Mouse (Mus musculus) embryonic fibroblast, embryonic 13.5 days (primary cell): ENCODE measurements around the gene Zbtb22. TPM values are rescaled to one million over a fixed set of nuclear protein-coding genes. Genes with fewer than 3 reads are reported as not detected.
A peak's percentile ranks its signal among the peaks of the same experiment; 100 is the strongest.

ENCODE experiments used
- H3K27ac ChIP-seq: 2 replicates; pipeline ENCODE4 v1.5.1; 2012; ENCODE audit warnings: low read length, control low read depth, inconsistent platforms; ENCODE audit not compliant: insufficient read depth
- H3K4me1 ChIP-seq: 2 replicates; pipeline ENCODE4 v1.6.1; 2011; ENCODE audit warnings: low read length; ENCODE audit not compliant: control insufficient read depth, insufficient read depth
- H3K4me3 ChIP-seq: 2 replicates; pipeline ENCODE4 v1.5.1; 2011; ENCODE audit warnings: mild to moderate bottlenecking, control low read depth, low read length; ENCODE audit not compliant: insufficient read depth
- CTCF ChIP-seq: IDR thresholded peaks from 2 replicates; pipeline ENCODE4 v1.5.1; 2011; ENCODE audit warnings: mild to moderate bottlenecking, control low read depth, low read length, moderate library complexity, borderline replicate concordance; ENCODE audit not compliant: insufficient read depth
- POLR2A ChIP-seq: IDR thresholded peaks from 2 replicates; pipeline ENCODE4 v1.6.1; 2011; ENCODE audit warnings: low read depth, mild to moderate bottlenecking, control low read depth, low read length, moderate library complexity
- polyA plus RNA-seq: library from polyadenylated mRNA; stranded (reverse); fragments of >200 nt; gene quantifications from 2 replicates; pipeline ENCODE4 v1.2.4, GENCODE M21; 2011; ENCODE audit warnings: low read depth; ENCODE audit not compliant: missing spikeins, insufficient read length

The Zbtb22 gene
- polyA plus RNA-seq, 1 experiment, result 22.2 TPM

- no peak for TF ChIP-seq POLR2A
- TF ChIP-seq CTCF, result no peak
- no peak overlapping the region for H3K4me3 ChIP-seq
Measured at GRCm38 (mm10) chr17:33931947-33932346, 16.2 kb downstream of the Zbtb22 start.

GRCm38 (mm10) chr17:33932448-33932847 is 16.7 kb downstream of the Zbtb22 start:
- Histone ChIP-seq H3K4me1 (no peaks in the 10 kb centered on the region), H3K27ac (no peak overlapping the region), H3K4me3 (no peak overlapping the region)
- TF ChIP-seq CTCF (no peak), POLR2A (no peak)

More at GRCm38 (mm10) chr17:33931947-33932346, 16.2 kb downstream of the Zbtb22 start:
- Histone ChIP-seq H3K27ac (no peak overlapping the region), H3K4me1 (no peaks in the 10 kb centered on the region)

DNA sequence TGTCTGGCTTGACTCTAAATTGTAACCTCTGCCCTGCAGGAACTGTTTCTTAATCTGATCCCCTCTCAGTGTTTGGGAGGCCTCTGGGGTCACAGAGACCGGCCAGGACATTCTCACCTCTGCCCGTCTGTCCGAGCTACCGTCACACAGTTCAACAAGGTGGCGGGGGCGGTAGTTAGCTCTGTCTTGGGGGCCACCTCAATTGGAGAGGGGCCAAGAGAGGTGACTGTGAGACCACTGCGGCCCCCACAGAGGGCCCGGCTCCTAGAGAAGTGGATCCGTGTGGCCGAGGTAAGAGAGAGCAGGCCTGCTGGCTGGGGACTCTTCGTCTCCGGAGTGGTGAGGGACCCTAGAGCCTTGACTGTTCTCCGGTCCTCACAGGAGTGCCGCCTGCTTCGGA is 17.3 kb downstream of the Zbtb22 start:
- Histone ChIP-seq H3K4me3 (no peak overlapping the region), H3K4me1 (no peaks in the 10 kb centered on the region), H3K27ac (no peak overlapping the region)
- TF ChIP-seq POLR2A (no peak), CTCF (no peak)

GRCm38 (mm10) chr17:33935422-33936055 is 19.8 kb downstream of the Zbtb22 start:
- no peak overlapping the region for H3K4me3 ChIP-seq
- H3K4me1 ChIP-seq, result peaks cover 4% of the 10 kb centered on the region; the same call in 1 of the 2 replicates
- TF ChIP-seq POLR2A (no peak), CTCF (no peak)
- no peak overlapping the region for H3K27ac ChIP-seq

- Histone ChIP-seq H3K27ac (no peak overlapping the region), H3K4me3 (no peak overlapping the region), H3K4me1 (peaks cover 7% of the 10 kb centered on the region; the same call in 1 of the 2 replicates)
- TF ChIP-seq POLR2A (no peak), CTCF (no peak)
Measured at GRCm38 (mm10) chr17:33936993-33937392, 21.3 kb downstream of the Zbtb22 start.

DNA sequence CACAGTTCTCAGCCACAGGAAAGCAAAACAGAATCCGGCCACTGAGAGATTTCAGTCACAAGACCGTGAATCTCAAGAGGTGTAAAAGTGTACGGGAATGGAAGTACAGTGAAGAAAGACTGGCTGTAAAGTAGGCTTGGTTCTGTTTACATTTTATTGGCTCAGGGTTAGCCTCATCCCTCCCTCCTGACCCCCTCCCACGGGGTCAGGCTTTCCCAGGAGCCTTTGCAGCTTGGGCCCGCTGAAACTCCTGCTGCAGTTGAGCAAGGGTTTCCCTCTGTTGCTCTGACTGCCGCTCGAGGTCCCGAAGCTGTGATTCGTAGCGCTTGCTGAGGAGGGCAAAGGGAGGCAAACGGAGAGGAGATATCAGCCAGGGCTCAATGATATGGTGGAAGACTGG is 23.1 kb downstream of the Zbtb22 start:
- peaks cover 7% of the 10 kb centered on the region; the same call in 1 of the 2 replicates for H3K4me1 ChIP-seq
- H3K4me3 ChIP-seq, result no peak overlapping the region
- no peak overlapping the region for H3K27ac ChIP-seq
- TF ChIP-seq CTCF, result no peak
- no peak for TF ChIP-seq POLR2A

DNA sequence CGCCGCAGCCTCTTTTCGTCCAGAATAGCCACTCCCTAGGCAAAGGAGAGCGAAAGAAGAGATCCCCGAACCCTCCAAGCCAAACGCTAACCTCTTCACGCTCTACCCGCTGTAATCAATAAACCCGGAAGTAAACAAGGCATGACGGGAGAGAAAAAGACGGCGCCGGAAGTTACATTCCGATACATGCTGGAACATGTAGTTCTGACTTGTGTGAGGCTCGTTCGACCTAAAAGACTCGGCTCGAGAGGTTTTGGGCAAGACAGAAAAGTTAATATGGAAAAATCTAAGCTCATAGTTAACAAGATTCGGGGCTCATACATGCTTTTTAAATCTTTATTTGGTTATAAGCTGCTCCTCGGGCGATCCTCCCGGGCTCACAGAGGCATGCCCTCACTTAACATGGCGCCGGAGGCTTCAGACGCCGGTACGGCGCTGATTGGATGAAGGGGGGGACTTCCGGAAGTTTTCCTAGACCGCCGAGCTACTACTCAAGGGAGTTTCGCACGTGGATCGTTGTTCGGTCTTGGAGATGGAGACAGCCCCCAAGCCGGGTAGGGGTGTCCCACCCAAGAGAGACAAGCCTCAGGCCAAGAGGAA is 24.6 kb downstream of the Zbtb22 start, which contains the start of the genes Pfdn6 and Wdr46:
Pfdn6 (minus strand) TSS at position 138 of the 600 bp plus-strand sequence.
Wdr46 (plus strand) TSS at position 455 of the 600 bp plus-strand sequence.
- TF ChIP-seq CTCF, result no peak
- peak; percentile 72 for TF ChIP-seq POLR2A
- peaks cover 7% of the 10 kb centered on the region; the same call in 1 of the 2 replicates for H3K4me1 ChIP-seq
- peak within 1 kb of the TSS; percentile 93 for H3K4me3 ChIP-seq
- H3K27ac ChIP-seq, result peak within 1 kb of the TSS; percentile 76

DNA sequence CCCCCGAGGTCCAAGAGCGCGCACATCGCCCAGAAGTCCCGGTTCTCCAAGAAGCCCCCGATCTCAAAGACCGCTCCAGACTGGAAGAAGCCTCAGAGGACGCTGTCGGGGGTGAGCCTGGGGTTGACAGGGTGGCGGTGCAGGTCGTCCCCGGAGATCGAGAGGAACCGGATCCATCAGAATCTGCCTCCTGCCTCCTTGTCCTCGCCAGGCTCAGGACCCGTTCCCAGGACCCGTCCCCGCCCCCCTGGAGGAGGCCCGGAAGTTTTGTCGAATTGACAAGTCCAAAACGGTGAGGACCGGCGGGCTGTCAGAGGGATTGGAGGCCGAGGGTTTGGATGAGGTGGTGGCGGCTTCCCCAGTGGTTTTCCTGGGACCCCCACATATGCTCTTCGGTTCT is 25.3 kb downstream of the Zbtb22 start:
- Histone ChIP-seq H3K4me3 (peak overlapping the region; percentile 93), H3K4me1 (peaks cover 7% of the 10 kb centered on the region; the same call in 1 of the 2 replicates), H3K27ac (no peak overlapping the region)
- TF ChIP-seq POLR2A (no peak), CTCF (no peak)

DNA sequence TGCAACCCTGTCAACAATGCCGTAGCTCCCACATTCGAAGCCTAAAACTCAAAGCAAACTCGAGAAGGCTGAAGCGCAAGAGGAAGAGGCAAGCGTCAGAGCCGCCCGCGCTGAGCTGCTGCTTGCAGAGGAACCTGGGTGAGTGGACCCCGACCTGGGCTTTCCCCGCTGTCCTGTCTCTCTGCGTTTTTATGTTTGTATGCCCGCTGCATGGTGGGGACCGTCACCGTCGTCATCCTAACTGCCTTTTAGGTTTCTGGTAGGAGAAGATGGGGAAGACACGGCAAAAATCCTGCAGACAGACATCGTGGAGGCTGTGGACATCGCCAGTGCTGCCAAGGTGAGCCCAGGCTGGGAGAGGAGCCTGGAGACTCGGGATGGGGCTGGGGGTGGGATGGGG is 25.7 kb downstream of the Zbtb22 start:
- no peak overlapping the region for H3K27ac ChIP-seq
- TF ChIP-seq CTCF (no peak), POLR2A (no peak)
- peaks cover 7% of the 10 kb centered on the region; the same call in 1 of the 2 replicates for H3K4me1 ChIP-seq
- peak overlapping the region; percentile 93 for H3K4me3 ChIP-seq

DNA sequence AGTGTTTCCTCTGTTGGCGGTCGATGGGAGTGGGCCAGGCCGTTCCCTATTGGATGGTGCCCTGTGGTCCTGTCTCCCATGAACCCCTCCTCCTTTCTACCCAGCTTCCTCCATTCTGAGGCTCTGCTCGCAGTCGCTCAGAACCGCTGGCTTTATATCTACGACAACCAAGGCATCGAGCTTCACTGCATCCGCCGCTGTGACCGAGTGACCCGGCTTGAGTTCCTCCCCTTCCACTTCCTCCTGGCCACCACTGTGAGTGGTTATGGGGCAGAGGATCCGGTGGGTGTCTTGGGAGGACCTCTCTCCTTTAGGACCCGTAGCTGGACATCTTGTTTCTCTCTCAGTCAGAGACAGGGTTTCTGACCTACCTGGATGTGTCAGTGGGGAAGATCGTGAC is 27.8 kb downstream of the Zbtb22 start:
- Histone ChIP-seq H3K4me1 (peaks cover 7% of the 10 kb centered on the region; the same call in 1 of the 2 replicates), H3K4me3 (no peak overlapping the region), H3K27ac (no peak overlapping the region)
- TF ChIP-seq POLR2A (no peak), CTCF (no peak)
